Mouse (Mus musculus): ENCODE measurements around the gene Vsnl1. TPM values are rescaled to one million over a fixed set of nuclear protein-coding genes. Genes with fewer than 3 reads are reported as not detected.

The Vsnl1 gene
- 0.17 and 0.31 TPM in 2 replicates for polyA plus RNA-seq (2012; rRNA removed)

GRCm38 (mm10) chr12:11436497-11437265 is at the start of gene Vsnl1:
TSS of gene Vsnl1 (minus strand) at chr12:11436613.
- peak; percentile 27 for DNase-seq (ENCODE audit: low spot score)

GRCm38 (mm10) chr12:11456632-11457031 is 20.2 kb upstream of the Vsnl1 start:
- DNase-seq (ENCODE audit: low spot score) = no peak

GRCm38 (mm10) chr12:11456213-11456612 is 19.8 kb upstream of the Vsnl1 start:
- no peak for DNase-seq (ENCODE audit: low spot score)

GRCm38 (mm10) chr12:11455549-11456194 is 19.3 kb upstream of the Vsnl1 start, which contains the start of gene Rad51ap2:
TSS of gene Rad51ap2 (plus strand) at chr12:11456079.
- DNase-seq (ENCODE audit: low spot score) = peak; percentile 53

- no peak for DNase-seq (ENCODE audit: low spot score)
These were observed 17.7 kb upstream of the Vsnl1 start for GRCm38 (mm10) chr12:11454146-11454545.

- DNase-seq (ENCODE audit: low spot score) = no peak
These were observed 1.6 kb upstream of the Vsnl1 start for GRCm38 (mm10) chr12:11437907-11438447.

- DNase-seq (ENCODE audit: low spot score) = peak; percentile 53
These were observed 973 bp upstream of the Vsnl1 start for GRCm38 (mm10) chr12:11437266-11437906.

GRCm38 (mm10) chr12:11436023-11436350 is 426 bp downstream of the Vsnl1 start:
- DNase-seq (ENCODE audit: low spot score) = no peak

- no peak for DNase-seq (ENCODE audit: low spot score)
These were observed 979 bp downstream of the Vsnl1 start for GRCm38 (mm10) chr12:11435246-11436022.

- no peak for DNase-seq (ENCODE audit: low spot score)
These were observed 2.0 kb downstream of the Vsnl1 start for GRCm38 (mm10) chr12:11434446-11434845.

GRCm38 (mm10) chr12:11433716-11434115 is 2.7 kb downstream of the Vsnl1 start:
- DNase-seq (ENCODE audit: low spot score) = no peak

- DNase-seq (ENCODE audit: low spot score) = no peak
These were observed 3.3 kb downstream of the Vsnl1 start for GRCm38 (mm10) chr12:11433126-11433525.

- DNase-seq (ENCODE audit: low spot score) = no peak
These were observed 9.0 kb downstream of the Vsnl1 start for GRCm38 (mm10) chr12:11427396-11427795.

GRCm38 (mm10) chr12:11418112-11418511 is 18.3 kb downstream of the Vsnl1 start:
- no peak for DNase-seq (ENCODE audit: low spot score)

- no peak for DNase-seq (ENCODE audit: low spot score)
These were observed 28.7 kb downstream of the Vsnl1 start for GRCm38 (mm10) chr12:11407679-11408078.

- no peak for DNase-seq (ENCODE audit: low spot score)
These were observed 37.6 kb downstream of the Vsnl1 start for GRCm38 (mm10) chr12:11398791-11399190.

- DNase-seq (ENCODE audit: low spot score) = no peak
These were observed 39.4 kb downstream of the Vsnl1 start for GRCm38 (mm10) chr12:11397029-11397428.

- no peak for DNase-seq (ENCODE audit: low spot score)
These were observed 40.9 kb downstream of the Vsnl1 start for GRCm38 (mm10) chr12:11395470-11395869.

GRCm38 (mm10) chr12:11392525-11392924 is 43.9 kb downstream of the Vsnl1 start:
- DNase-seq (ENCODE audit: low spot score) = no peak

GRCm38 (mm10) chr12:11391244-11391949 is 45.0 kb downstream of the Vsnl1 start:
- DNase-seq (ENCODE audit: low spot score) = no peak

- DNase-seq (ENCODE audit: low spot score) = peak; percentile 32
These were observed 47.3 kb downstream of the Vsnl1 start for GRCm38 (mm10) chr12:11389141-11389540.
